Mouse (Mus musculus): ENCODE data around the gene Ptch1. TPM values are rescaled to one million over a fixed set of nuclear protein-coding genes. Genes with fewer than 3 reads are reported as not detected.

The Ptch1 gene
- total and polyA plus RNA-seq, 2 experiments from 2014 or later: 2.3 to 10.4 TPM

DNA sequence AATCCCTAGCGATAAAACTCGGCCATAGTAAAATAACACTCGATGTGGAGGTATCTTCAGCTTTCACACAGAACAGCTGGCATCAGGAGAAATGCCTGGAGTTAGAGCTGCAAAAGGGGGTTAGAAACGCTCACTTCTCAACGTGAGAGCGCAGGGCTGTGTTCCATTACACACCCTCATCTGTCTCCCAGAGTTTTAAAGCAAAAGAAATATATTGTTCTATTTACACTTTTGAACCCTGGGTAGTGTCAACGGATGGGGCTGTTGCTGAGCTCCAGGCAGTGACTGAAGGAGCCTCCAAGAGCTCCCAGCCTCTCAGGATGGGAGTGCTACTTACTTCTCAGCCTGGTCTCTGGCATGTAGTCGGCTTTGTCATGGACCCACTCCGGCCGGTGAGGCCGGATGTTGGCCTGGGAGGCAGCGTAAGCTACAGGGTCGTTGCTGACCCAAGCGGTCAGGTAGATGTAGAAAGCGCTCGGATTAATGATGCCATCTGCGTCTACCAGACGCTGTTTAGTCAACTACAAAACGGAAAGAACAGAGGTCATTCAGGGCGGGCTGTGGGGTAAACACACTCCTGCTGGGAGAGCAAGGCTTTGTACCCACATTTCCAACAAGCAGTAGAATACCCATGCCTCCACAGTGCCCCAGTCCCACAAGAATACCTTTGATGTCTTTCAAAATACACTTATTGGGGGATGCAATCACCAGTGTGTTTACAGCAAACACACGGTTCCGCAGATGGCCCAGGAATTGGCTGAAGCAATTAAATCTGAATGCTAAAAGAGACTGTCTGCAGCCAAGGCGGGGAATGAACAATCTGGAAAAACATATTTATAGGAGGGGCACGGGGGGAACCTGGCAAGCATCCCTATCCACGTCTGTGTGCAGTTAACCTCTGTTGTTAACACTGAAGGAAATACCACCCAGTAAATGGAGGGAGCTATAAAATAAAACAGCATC is 48.5 kb downstream of the Ptch1 start:
- WGBS: 79% methylated on average over 25 of the region's 25 CpGs
- H3K36me3 ChIP-seq (replicated peaks; ENCODE audit: control insufficient read depth, insufficient read depth, low read length): peaks cover 69% of the 10 kb centered on the region
- no peak for DNase-seq (ENCODE audit: low spot score)
- no peak for TF ChIP-seq EP300 (IDR thresholded peaks at IDR 0.05; ENCODE audit: low read depth)
- TF ChIP-seq CTCF (IDR thresholded peaks at IDR 0.05; ENCODE audit: low read depth): no peak
- H3K4me2 ChIP-seq (ENCODE audit: low read depth, low read length): no peak overlapping the region
- no peaks in the 10 kb centered on the region for H3K9me3 ChIP-seq (replicated peaks; ENCODE audit: control insufficient read depth, low read length)
- H3K27me3 ChIP-seq (ENCODE audit: control insufficient read depth, insufficient read depth, low read length): no peaks in the 10 kb centered on the region
- H3K4me1 ChIP-seq (ENCODE audit: control insufficient read depth, insufficient read depth): no peaks in the 10 kb centered on the region
- H3K9ac ChIP-seq (replicated peaks; ENCODE audit: low read depth, low read length): no peak overlapping the region
- no peak overlapping the region for H3K27ac ChIP-seq (ENCODE audit: low read depth)
- no peak overlapping the region for H3K4me3 ChIP-seq (ENCODE audit: low read depth, low read length)
- no peak for ATAC-seq (ENCODE audit: insufficient read depth, low read depth)

DNA sequence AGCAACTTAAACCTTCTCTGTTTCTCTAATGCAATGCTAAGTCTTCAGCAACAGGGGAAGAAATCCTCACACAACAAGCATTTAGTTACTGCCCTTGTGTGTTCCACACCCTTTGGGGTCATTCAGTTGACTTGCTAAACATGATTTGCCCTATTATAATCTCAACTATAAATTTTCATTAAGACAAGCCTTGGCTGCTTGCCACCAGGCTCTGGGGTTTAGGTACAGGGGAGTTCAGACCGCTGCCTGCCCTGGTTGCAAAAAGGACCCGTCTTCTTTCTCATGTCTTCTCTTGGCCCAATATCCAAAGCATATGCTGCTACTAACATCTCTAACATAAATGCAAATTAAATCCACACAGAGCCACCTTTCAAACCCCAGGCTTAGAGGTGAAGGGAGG is 49.3 kb downstream of the Ptch1 start:
- Histone ChIP-seq H3K4me1 (ENCODE audit: control insufficient read depth, insufficient read depth) (no peaks in the 10 kb centered on the region), H3K27me3 (ENCODE audit: control insufficient read depth, insufficient read depth, low read length) (no peaks in the 10 kb centered on the region), H3K9ac (replicated peaks; ENCODE audit: low read depth, low read length) (no peak overlapping the region), H3K4me2 (ENCODE audit: low read depth, low read length) (no peak overlapping the region), H3K27ac (ENCODE audit: low read depth) (no peak overlapping the region), H3K9me3 (replicated peaks; ENCODE audit: control insufficient read depth, low read length) (no peaks in the 10 kb centered on the region), H3K4me3 (ENCODE audit: low read depth, low read length) (no peak overlapping the region), H3K36me3 (replicated peaks; ENCODE audit: control insufficient read depth, insufficient read depth, low read length) (peaks cover 76% of the 10 kb centered on the region)
- ATAC-seq (ENCODE audit: insufficient read depth, low read depth): no peak
- 81% methylated on average over 2 of the region's 2 CpGs for WGBS
- TF ChIP-seq EP300 (IDR thresholded peaks at IDR 0.05; ENCODE audit: low read depth): no peak
- no peak for TF ChIP-seq CTCF (IDR thresholded peaks at IDR 0.05; ENCODE audit: low read depth)
- no peak for DNase-seq (ENCODE audit: low spot score)

DNA sequence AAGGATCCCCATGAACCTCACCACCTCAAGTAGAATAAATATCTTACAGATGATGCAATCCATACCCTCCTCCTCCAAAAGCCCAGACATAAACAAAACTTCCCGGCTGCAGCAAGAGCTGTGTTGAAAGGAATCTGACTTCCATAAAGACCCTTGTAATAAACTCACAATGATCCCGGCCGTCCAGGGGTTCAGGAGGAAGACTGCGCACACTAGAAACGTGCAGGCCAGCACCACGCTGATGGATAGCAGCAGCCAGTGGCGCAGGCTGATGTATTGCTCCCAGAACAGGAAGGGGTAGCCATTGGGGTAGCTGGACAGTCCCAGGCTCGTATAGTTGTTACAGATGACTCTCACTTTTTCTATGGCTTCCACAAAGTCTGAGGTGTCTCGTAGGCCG is 50.6 kb downstream of the Ptch1 start:
- no peaks in the 10 kb centered on the region for H3K27me3 ChIP-seq (ENCODE audit: control insufficient read depth, insufficient read depth, low read length)
- no peak for DNase-seq (ENCODE audit: low spot score)
- peaks cover 89% of the 10 kb centered on the region for H3K36me3 ChIP-seq (replicated peaks; ENCODE audit: control insufficient read depth, insufficient read depth, low read length)
- 71% methylated on average over 10 of the region's 10 CpGs for WGBS
- ATAC-seq (ENCODE audit: insufficient read depth, low read depth): no peak
- H3K9me3 ChIP-seq (replicated peaks; ENCODE audit: control insufficient read depth, low read length): no peaks in the 10 kb centered on the region
- H3K4me3 ChIP-seq (ENCODE audit: low read depth, low read length): no peak overlapping the region
- no peak overlapping the region for H3K9ac ChIP-seq (replicated peaks; ENCODE audit: low read depth, low read length)
- TF ChIP-seq EP300 (IDR thresholded peaks at IDR 0.05; ENCODE audit: low read depth): no peak
- no peak for TF ChIP-seq CTCF (IDR thresholded peaks at IDR 0.05; ENCODE audit: low read depth)
- no peak overlapping the region for H3K4me2 ChIP-seq (ENCODE audit: low read depth, low read length)
- H3K4me1 ChIP-seq (ENCODE audit: control insufficient read depth, insufficient read depth): no peaks in the 10 kb centered on the region
- H3K27ac ChIP-seq (ENCODE audit: low read depth): no peak overlapping the region

GRCm38 (mm10) chr13:63520110-63520509 is 53.3 kb downstream of the Ptch1 start:
- Histone ChIP-seq H3K4me2 (ENCODE audit: low read depth, low read length) (no peak overlapping the region), H3K27ac (ENCODE audit: low read depth) (no peak overlapping the region), H3K4me1 (ENCODE audit: control insufficient read depth, insufficient read depth) (no peaks in the 10 kb centered on the region), H3K36me3 (replicated peaks; ENCODE audit: control insufficient read depth, insufficient read depth, low read length) (peaks cover 92% of the 10 kb centered on the region), H3K27me3 (ENCODE audit: control insufficient read depth, insufficient read depth, low read length) (no peaks in the 10 kb centered on the region), H3K9ac (replicated peaks; ENCODE audit: low read depth, low read length) (no peak overlapping the region), H3K4me3 (ENCODE audit: low read depth, low read length) (no peak overlapping the region), H3K9me3 (replicated peaks; ENCODE audit: control insufficient read depth, low read length) (no peaks in the 10 kb centered on the region)
- WGBS: 92% methylated on average over 6 of the region's 6 CpGs
- no peak for DNase-seq (ENCODE audit: low spot score)
- TF ChIP-seq CTCF (IDR thresholded peaks at IDR 0.05; ENCODE audit: low read depth) (no peak), EP300 (IDR thresholded peaks at IDR 0.05; ENCODE audit: low read depth) (no peak)
- no peak for ATAC-seq (ENCODE audit: insufficient read depth, low read depth)

DNA sequence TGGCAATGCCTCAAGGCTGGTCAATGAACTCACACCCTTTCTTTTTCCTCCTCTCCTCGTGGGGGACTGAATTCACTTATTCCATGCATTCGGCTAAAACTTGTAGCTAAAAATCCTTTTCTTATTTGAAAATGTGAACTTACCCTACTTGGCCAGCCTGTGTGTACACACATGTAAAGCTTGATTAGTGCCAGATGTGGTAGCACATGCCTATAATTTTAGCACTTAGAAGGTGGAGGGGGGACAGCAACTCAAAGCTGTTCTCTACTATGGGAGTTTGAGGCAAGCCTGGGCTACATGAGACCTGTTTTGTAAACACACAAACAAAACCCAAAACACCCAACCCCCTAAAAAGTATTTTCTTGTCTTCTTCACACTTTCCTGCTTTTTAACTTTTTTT is 56.9 kb downstream of the Ptch1 start:
- Histone ChIP-seq H3K4me1 (ENCODE audit: control insufficient read depth, insufficient read depth) (no peaks in the 10 kb centered on the region), H3K9ac (replicated peaks; ENCODE audit: low read depth, low read length) (no peak overlapping the region), H3K27me3 (ENCODE audit: control insufficient read depth, insufficient read depth, low read length) (no peaks in the 10 kb centered on the region), H3K36me3 (replicated peaks; ENCODE audit: control insufficient read depth, insufficient read depth, low read length) (peaks cover 94% of the 10 kb centered on the region), H3K4me3 (ENCODE audit: low read depth, low read length) (no peak overlapping the region), H3K4me2 (ENCODE audit: low read depth, low read length) (no peak overlapping the region), H3K9me3 (replicated peaks; ENCODE audit: control insufficient read depth, low read length) (no peaks in the 10 kb centered on the region), H3K27ac (ENCODE audit: low read depth) (no peak overlapping the region)
- no peak for TF ChIP-seq EP300 (IDR thresholded peaks at IDR 0.05; ENCODE audit: low read depth)
- no peak for TF ChIP-seq CTCF (IDR thresholded peaks at IDR 0.05; ENCODE audit: low read depth)
- 79% methylated on average over 2 of the region's 2 CpGs for WGBS
- DNase-seq (ENCODE audit: low spot score): no peak
- ATAC-seq (ENCODE audit: insufficient read depth, low read depth): no peak
